Mouse (Mus musculus) liver, embryonic 14.5 days (tissue): Measurements from ENCODE around the gene Serpina11. TPM values are rescaled to one million over a fixed set of nuclear protein-coding genes. Genes with fewer than 3 reads are reported as not detected.
"Not testable (repeated sequence)": the region's sequence is repeated elsewhere in the genome, so short reads cannot be mapped to it uniquely, and the experiment has no call there.

Source experiments
- ATAC-seq: fragments of 200-750 bp; cut with Nextera tagmentation; 2 replicates; pipeline ENCODE4 v1.8.0; 2017; ENCODE audit warnings: moderate number of reproducible peaks, mild to moderate bottlenecking, moderate library complexity; ENCODE audit not compliant: insufficient read depth
- DNase-seq, 3 experiments: peaks; one replicate each; pipeline ENCODE4 v3.0.0-alpha.2; 2012 to 2013; ENCODE audit warnings: low read depth in 3 of 3, low spot score in 3 of 3
- H3K27ac ChIP-seq: fragments of 300-500 bp; sonication (generic); 2 replicates; pipeline ENCODE4 v1.5.1; 2014; ENCODE audit warnings: moderate library complexity, mild to moderate bottlenecking, control low read depth, inconsistent platforms
- H3K27me3 ChIP-seq: fragments of 300-500 bp; sonication (generic); 2 replicates; pipeline ENCODE4 v1.6.1; 2014; ENCODE audit warnings: mild to moderate bottlenecking, low read length, moderate library complexity; ENCODE audit not compliant: control insufficient read depth, insufficient read depth
- H3K36me3 ChIP-seq: fragments of 300-500 bp; sonication (generic); replicated peaks from 2 replicates; pipeline ENCODE4 v1.6.1; 2014; ENCODE audit warnings: low read depth; ENCODE audit not compliant: control insufficient read depth, insufficient read depth
- H3K4me1 ChIP-seq, 2 experiments: fragments of 200-500 bp in 1 of 2; fragments of 300-500 bp in 1 of 2; sonication (generic) in 1 of 2; replicated peaks; 2 replicates each; pipeline ENCODE4 v1.6.1; 2012 to 2014; ENCODE audit warnings: antibody characterized with exemption in 1 of 2, inconsistent platforms in 1 of 2, low read length in 1 of 2; ENCODE audit not compliant: control insufficient read depth in 2 of 2, insufficient read depth in 2 of 2
- H3K4me2 ChIP-seq: fragments of 300-500 bp; sonication (generic); 2 replicates; pipeline ENCODE4 v1.6.1; 2014; ENCODE audit warnings: low read depth, mild to moderate bottlenecking, control low read depth, moderate library complexity
- H3K4me3 ChIP-seq, 2 experiments: fragments of 200-500 bp in 1 of 2; fragments of 300-500 bp in 1 of 2; sonication (generic) in 1 of 2; 2 replicates each; pipeline ENCODE4 v1.5.1; 2012 to 2014; ENCODE audit warnings: low read depth in 2 of 2, low read length in 2 of 2, mild to moderate bottlenecking in 2 of 2, control low read depth in 1 of 2, inconsistent platforms in 1 of 2, moderate library complexity in 1 of 2; ENCODE audit not compliant: insufficient read depth in 1 of 2
- H3K9ac ChIP-seq: fragments of 300-500 bp; sonication (generic); replicated peaks from 2 replicates; pipeline ENCODE4 v1.6.1; 2014; ENCODE audit warnings: mild to moderate bottlenecking, control low read depth, moderate library complexity
- H3K9me3 ChIP-seq: fragments of 300-500 bp; sonication (generic); 2 replicates; pipeline ENCODE4 v1.6.1; 2016; ENCODE audit warnings: low read length, mixed read lengths; ENCODE audit not compliant: control insufficient read depth
- CTCF ChIP-seq: IDR thresholded peaks from 2 replicates; pipeline ENCODE4 v1.5.1; 2016; ENCODE audit warnings: antibody characterized with exemption, low read depth, control low read depth
- EP300 ChIP-seq: IDR thresholded peaks from 2 replicates; pipeline ENCODE4 v1.6.1; 2016; ENCODE audit warnings: antibody characterized with exemption, low read depth
- WGBS: fragments of 180-500 bp; shearing (Covaris S2); extraction: QIAGEN DNeasy Blood & Tissue Kit; methylation state at CpG from one replicate; pipeline ENCODE4 v1.1.7; 2014; ENCODE audit not compliant: insufficient replicate concordance; 5-methylcytosine and 5-hydroxymethylcytosine counted together
- polyA plus RNA-seq, 2 experiments: library from polyadenylated mRNA; depleted of rRNA in 1 of 2; stranded (reverse) in 1 of 2; unstranded in 1 of 2; fragments of >200 nt; fragmentation: Nextera tagmentation in 1 of 2; extraction: Ambion mirVana in 1 of 2; gene quantifications; 2 replicates each; pipeline versions ENCODE4 v1.2.1 to v1.2.3; 2012 to 2014

Serpina11 gene
- polyA plus RNA-seq, 2 experiments: 7.7 to 11.4 TPM

GRCm38 (mm10) chr12:103963288-103963687, 26.5 kb downstream of the Serpina11 start:
- H3K4me3 ChIP-seq: no peak overlapping the region
- H3K27ac ChIP-seq: no peak overlapping the region
- H3K27me3 ChIP-seq: no peaks in the 10 kb centered on the region
- no peaks in the 10 kb centered on the region for H3K36me3 ChIP-seq
- DNase-seq (no peak), ATAC-seq (peak; percentile 58; the same call in 1 of the 2 replicates)
- H3K4me1 ChIP-seq: peaks cover 0 to 4% of the 10 kb centered on the region in 2 experiments; a peak in 1 of 4 replicates
- H3K9ac ChIP-seq: no peak overlapping the region
- WGBS: 52% methylated on average over 4 of the region's 4 CpGs
- no peaks in the 10 kb centered on the region for H3K9me3 ChIP-seq
- no peak overlapping the region for H3K4me2 ChIP-seq
- TF ChIP-seq CTCF: no peak
- no peak for TF ChIP-seq EP300

- Histone ChIP-seq H3K27ac (no peak overlapping the region), H3K4me1 (peaks cover 0 to 4% of the 10 kb centered on the region in 2 experiments; a peak in 1 of 4 replicates), H3K9me3 (no peaks in the 10 kb centered on the region), H3K4me3 (no peak overlapping the region), H3K27me3 (no peaks in the 10 kb centered on the region), H3K4me2 (no peak overlapping the region), H3K9ac (no peak overlapping the region), H3K36me3 (no peaks in the 10 kb centered on the region)
- DNase-seq: no peak
- WGBS: 67% methylated on average over 8 of the region's 8 CpGs
- no peak for ATAC-seq
- no peak for TF ChIP-seq CTCF
- TF ChIP-seq EP300: no peak
Measured at GRCm38 (mm10) chr12:103962860-103963259, 26.9 kb downstream of the Serpina11 start.

- Histone ChIP-seq H3K4me3 (no peak overlapping the region), H3K27ac (no peak overlapping the region), H3K36me3 (no peaks in the 10 kb centered on the region), H3K9me3 (no peaks in the 10 kb centered on the region), H3K9ac (no peak overlapping the region), H3K4me1 (peaks cover 0 to 4% of the 10 kb centered on the region in 2 experiments; a peak in 1 of 4 replicates), H3K4me2 (no peak overlapping the region), H3K27me3 (no peaks in the 10 kb centered on the region)
- whole genome bisulfite sequencing: 50% methylated on average over 5 of the region's 5 CpGs
- DNase-seq (no peak), ATAC-seq (no peak)
- TF ChIP-seq CTCF (no peak), EP300 (no peak)
Measured at GRCm38 (mm10) chr12:103962337-103962736, 27.4 kb downstream of the Serpina11 start.

GRCm38 (mm10) chr12:103961716-103962115, 28.0 kb downstream of the Serpina11 start:
- no peak overlapping the region for H3K4me3 ChIP-seq
- H3K4me2 ChIP-seq: no peak overlapping the region
- H3K27ac ChIP-seq: no peak overlapping the region
- H3K4me1 ChIP-seq: peaks cover 0 to 4% of the 10 kb centered on the region in 2 experiments; a peak in 1 of 4 replicates
- H3K36me3 ChIP-seq: no peaks in the 10 kb centered on the region
- H3K27me3 ChIP-seq: no peaks in the 10 kb centered on the region
- WGBS: 56% methylated on average over 1 of the region's 1 CpGs
- H3K9me3 ChIP-seq: no peaks in the 10 kb centered on the region
- no peak overlapping the region for H3K9ac ChIP-seq
- TF ChIP-seq CTCF (no peak), EP300 (no peak)
- ATAC-seq: no peak
- no peak for DNase-seq

GRCm38 (mm10) chr12:103958798-103959197, 31.0 kb downstream of the Serpina11 start, which contains the start of gene Serpina1e:
Gene Serpina1e, minus strand, starts transcription at chr12:103958975.
- no peak for DNase-seq
- peaks cover 0 to 4% of the 10 kb centered on the region in 2 experiments; a peak in 1 of 4 replicates for H3K4me1 ChIP-seq
- H3K9ac ChIP-seq: no peak within 1 kb of the TSS
- no peak within 1 kb of the TSS for H3K4me2 ChIP-seq
- no peak for ATAC-seq
- TF ChIP-seq EP300: no peak
- TF ChIP-seq CTCF: no peak
- H3K4me3 ChIP-seq: no peak within 1 kb of the TSS
- WGBS: 55% methylated on average over 3 of the region's 3 CpGs
- H3K27me3 ChIP-seq: no peaks in the 10 kb centered on the region
- H3K9me3 ChIP-seq: no peaks in the 10 kb centered on the region
- H3K27ac ChIP-seq: no peak within 1 kb of the TSS
- H3K36me3 ChIP-seq: no peaks in the 10 kb centered on the region

GRCm38 (mm10) chr12:103956555-103956954, 33.2 kb downstream of the Serpina11 start:
- 50% methylated on average over 2 of the region's 2 CpGs for WGBS
- H3K27me3 ChIP-seq, H3K9ac ChIP-seq, H3K9me3 ChIP-seq, H3K36me3 ChIP-seq, H3K4me1 ChIP-seq, ATAC-seq, H3K27ac ChIP-seq, DNase-seq: not testable (repeated sequence)
- Histone ChIP-seq H3K4me3 (0 out of 4 replicates have a peak overlapping the region, but pooled peaks of 1 of the 2 experiments have one; percentile 27), H3K4me2 (0 out of 2 replicates have a peak overlapping the region, but pooled peaks have one; percentile 15)

GRCm38 (mm10) chr12:103952972-103953371, 36.8 kb downstream of the Serpina11 start:
- 36% methylated on average over 3 of the region's 3 CpGs for WGBS
- DNase-seq: not testable (repeated sequence)

More at GRCm38 (mm10) chr12:103952972-103953371, 36.8 kb downstream of the Serpina11 start:
- not testable (repeated sequence) for H3K9me3 ChIP-seq, H3K27ac ChIP-seq, H3K36me3 ChIP-seq, H3K4me1 ChIP-seq, H3K27me3 ChIP-seq, ATAC-seq, H3K4me3 ChIP-seq, H3K9ac ChIP-seq, H3K4me2 ChIP-seq
